Mouse (Mus musculus) myocyte (in vitro differentiated cells): Measurements from ENCODE around the gene Hist3h2ba.

Experiments used
- CEBPB ChIP-seq: IDR thresholded peaks from 2 replicates; pipeline ENCODE4 v1.6.1; 2011; ENCODE audit warnings: mild to moderate bottlenecking, moderate library complexity; ENCODE audit not compliant: poor library complexity, insufficient read depth, severe bottlenecking
- E2F4 ChIP-seq: IDR thresholded peaks from one replicate; pipeline ENCODE4 v1.6.1; 2011; ENCODE audit warnings: mild to moderate bottlenecking, control low read depth, moderate library complexity; ENCODE audit not compliant: insufficient read depth
- MAX ChIP-seq: IDR thresholded peaks from one replicate; pipeline ENCODE4 v1.6.1; 2011; ENCODE audit warnings: low read depth, mild to moderate bottlenecking, control low read depth
- MYOD1 ChIP-seq, 3 experiments: IDR thresholded peaks; one replicate each; pipeline ENCODE4 v1.6.1; 2011; ENCODE audit warnings: control low read depth in 2 of 3, low read depth in 2 of 3, mild to moderate bottlenecking in 2 of 3, moderate library complexity in 1 of 3; ENCODE audit not compliant: insufficient read length in 2 of 3, control insufficient read depth in 1 of 3
- MYOG ChIP-seq, 3 experiments: IDR thresholded peaks; one replicate each; pipeline ENCODE4 v1.6.1; 2011; ENCODE audit warnings: control low read depth in 2 of 3, low read depth in 2 of 3, mild to moderate bottlenecking in 2 of 3; ENCODE audit not compliant: insufficient read length in 2 of 3, control insufficient read depth in 1 of 3, insufficient read depth in 1 of 3
- POLR2A ChIP-seq: IDR thresholded peaks from one replicate; pipeline ENCODE4 v1.6.1; 2011; ENCODE audit warnings: low read depth, mild to moderate bottlenecking, control low read depth, moderate library complexity; ENCODE audit not compliant: insufficient read length
- POLR2AphosphoS2 ChIP-seq: IDR thresholded peaks from one replicate; pipeline ENCODE4 v1.6.1; 2011; ENCODE audit warnings: low read depth, control low read depth; ENCODE audit not compliant: insufficient read length
- REST ChIP-seq: IDR thresholded peaks from one replicate; pipeline ENCODE4 v1.6.1; 2011; ENCODE audit warnings: mild to moderate bottlenecking, control low read depth, moderate library complexity; ENCODE audit not compliant: insufficient read depth, insufficient read length
- SRF ChIP-seq: IDR thresholded peaks from one replicate; pipeline ENCODE4 v1.6.1; 2011; ENCODE audit warnings: low read depth; ENCODE audit not compliant: control insufficient read depth, insufficient read length
- TCF12 ChIP-seq: IDR thresholded peaks from one replicate; pipeline ENCODE4 v1.6.1; 2011; ENCODE audit warnings: mild to moderate bottlenecking, control low read depth; ENCODE audit not compliant: poor library complexity, insufficient read depth, severe bottlenecking
- TCF3 ChIP-seq: IDR thresholded peaks from one replicate; pipeline ENCODE4 v1.6.1; 2011; ENCODE audit warnings: low read depth, control low read depth; ENCODE audit not compliant: insufficient read length
- USF1 ChIP-seq: IDR thresholded peaks from one replicate; pipeline ENCODE4 v1.6.1; 2011; ENCODE audit warnings: low read depth, mild to moderate bottlenecking, control low read depth, moderate library complexity

DNA sequence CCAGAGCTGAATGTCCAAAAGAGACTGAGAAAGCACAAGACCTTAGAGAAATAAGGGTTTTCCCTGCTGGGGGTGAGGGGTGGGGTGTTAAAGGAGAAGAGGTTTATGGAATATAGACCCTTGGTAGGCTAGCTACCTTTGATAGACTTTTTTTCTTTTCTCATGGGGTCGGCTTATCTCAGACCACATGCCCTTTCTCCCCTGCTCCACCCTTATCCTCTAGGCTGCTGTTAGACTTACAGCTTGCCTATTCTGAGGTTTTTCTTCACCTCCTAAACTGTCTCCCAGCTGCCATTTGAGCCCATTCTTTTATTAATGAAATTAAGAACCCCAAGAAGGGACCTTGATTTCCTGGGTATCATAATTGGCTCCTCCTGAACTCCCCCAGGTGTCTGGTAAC, 34.9 kb upstream of the Hist3h2ba start:
- TF ChIP-seq POLR2A (no peak), MAX (no peak), REST (no peak), USF1 (no peak), E2F4 (no peak), MYOG (IDR thresholded peaks at IDR 0.05; ENCODE audit: control insufficient read depth in 1 of 3, insufficient read depth in 1 of 3, insufficient read length in 2 of 3, low read depth in 2 of 3) (no peak), POLR2AphosphoS2 (no peak), MYOD1 (IDR thresholded peaks at IDR 0.05; ENCODE audit: control insufficient read depth in 1 of 3, insufficient read length in 2 of 3, low read depth in 2 of 3) (no peak), CEBPB (no peak), SRF (no peak), TCF3 (no peak), TCF12 (no peak)
